Mouse (Mus musculus) intestine, embryonic 15.5 days (tissue): ENCODE measurements around the gene Gm5142. TPM values are rescaled to one million over a fixed set of nuclear protein-coding genes. Genes with fewer than 3 reads are reported as not detected.
A peak's percentile ranks its signal among the peaks of the same experiment; 100 is the strongest.

Source experiments
- ATAC-seq: fragments of 200-750 bp; cut with Nextera tagmentation; 2 replicates; pipeline ENCODE4 v1.8.0; 2017; ENCODE audit warnings: moderate TSS enrichment, moderate library complexity
- H3K27ac ChIP-seq: fragments of 300-500 bp; sonication (generic); 2 replicates; pipeline ENCODE4 v1.5.1; 2015; ENCODE audit warnings: mild to moderate bottlenecking, inconsistent platforms
- H3K27me3 ChIP-seq: fragments of 300-500 bp; sonication (generic); replicated peaks from 2 replicates; pipeline ENCODE4 v1.6.1; 2015; ENCODE audit warnings: inconsistent platforms
- H3K36me3 ChIP-seq: fragments of 300-500 bp; sonication (generic); 2 replicates; pipeline ENCODE4 v1.6.1; 2015; ENCODE audit warnings: inconsistent platforms
- H3K4me1 ChIP-seq: fragments of 300-500 bp; sonication (generic); replicated peaks from 2 replicates; pipeline ENCODE4 v1.6.1; 2015; ENCODE audit warnings: inconsistent platforms
- H3K4me2 ChIP-seq: fragments of 300-500 bp; sonication (generic); replicated peaks from 2 replicates; pipeline ENCODE4 v1.6.1; 2015; ENCODE audit warnings: mild to moderate bottlenecking, inconsistent platforms
- H3K4me3 ChIP-seq: fragments of 300-500 bp; sonication (generic); replicated peaks from 2 replicates; pipeline ENCODE4 v1.5.1; 2015; ENCODE audit warnings: inconsistent platforms
- H3K9ac ChIP-seq: fragments of 300-500 bp; sonication (generic); 2 replicates; pipeline ENCODE4 v1.6.1; 2015; ENCODE audit warnings: inconsistent platforms
- H3K9me3 ChIP-seq: fragments of 300-500 bp; sonication (generic); 2 replicates; pipeline ENCODE4 v1.6.1; 2016; ENCODE audit warnings: inconsistent platforms
- WGBS: fragments of 180-500 bp; shearing (Covaris S2); methylation state at CpG from one replicate; pipeline ENCODE4 v1.1.7; 2015; 5-methylcytosine and 5-hydroxymethylcytosine counted together
- polyA plus RNA-seq: library from polyadenylated mRNA; unstranded; fragments of >200 nt; fragmentation: Nextera tagmentation; extraction: Ambion mirVana; gene quantifications from 2 replicates; pipeline ENCODE4 v1.2.1, GENCODE M21; 2015

Gm5142 gene
- polyA plus RNA-seq = not detected in 2 replicates

DNA sequence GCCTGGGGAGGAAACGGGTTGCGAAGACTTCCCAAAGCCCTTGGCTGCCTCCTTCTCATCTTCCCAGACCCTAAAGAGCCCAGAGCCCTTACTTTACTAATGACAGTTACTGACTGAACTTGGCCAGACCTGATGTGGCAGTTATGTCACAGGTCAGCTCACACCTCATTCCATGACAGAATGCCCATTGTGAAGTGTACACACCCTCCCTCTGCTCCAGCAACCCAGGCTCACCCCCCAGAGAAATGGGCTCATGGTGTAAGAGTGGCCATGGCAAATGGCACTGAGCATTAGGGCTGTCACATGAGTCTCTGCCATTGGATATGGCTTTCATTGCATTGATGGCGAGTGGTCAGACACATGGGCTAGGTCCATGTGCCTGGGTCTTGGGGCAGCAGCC is at the start of gene Gm5142:
Gene Gm5142 (minus strand): TSS at position 101 of the 400 bp plus-strand sequence.
- H3K4me1 ChIP-seq = no peaks in the 10 kb centered on the region
- H3K4me3 ChIP-seq = no peak within 1 kb of the TSS
- no peak within 1 kb of the TSS for H3K27ac ChIP-seq
- ATAC-seq = no peak
- H3K9ac ChIP-seq = no peak within 1 kb of the TSS
- H3K27me3 ChIP-seq = no peaks in the 10 kb centered on the region
- H3K36me3 ChIP-seq = no peaks in the 10 kb centered on the region
- no peak within 1 kb of the TSS for H3K4me2 ChIP-seq
- H3K9me3 ChIP-seq = no peaks in the 10 kb centered on the region
- WGBS = 86% methylated on average over 3 of the region's 3 CpGs

DNA sequence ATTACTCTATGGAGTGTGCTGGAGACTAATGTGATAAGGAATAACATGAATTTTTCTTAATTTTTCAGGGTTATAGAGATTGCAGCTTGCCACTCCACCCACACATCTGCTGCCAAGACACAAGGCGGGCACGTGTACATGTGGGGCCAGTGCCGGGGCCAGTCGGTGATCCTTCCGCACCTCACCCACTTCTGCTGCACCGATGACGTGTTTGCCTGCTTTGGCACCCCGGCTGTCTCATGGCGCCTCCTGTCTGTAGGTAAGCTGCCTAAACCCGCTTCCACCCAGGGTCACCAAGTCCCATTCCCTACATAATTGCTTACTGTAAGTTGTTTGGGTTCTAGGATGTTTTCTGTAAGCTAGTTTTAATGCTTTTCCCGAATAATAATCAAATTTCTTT is 47.7 kb upstream of the Gm5142 start:
- Histone ChIP-seq H3K4me3 (no peak overlapping the region), H3K9ac (no peak overlapping the region), H3K4me2 (no peak overlapping the region), H3K9me3 (no peaks in the 10 kb centered on the region), H3K4me1 (no peaks in the 10 kb centered on the region), H3K36me3 (peaks cover 31% of the 10 kb centered on the region), H3K27me3 (no peaks in the 10 kb centered on the region), H3K27ac (no peak overlapping the region)
- ATAC-seq = no peak
- WGBS = 94% methylated on average over 11 of the region's 11 CpGs

- Histone ChIP-seq H3K27me3 (no peaks in the 10 kb centered on the region), H3K4me2 (no peak overlapping the region), H3K27ac (no peak overlapping the region), H3K9me3 (no peaks in the 10 kb centered on the region), H3K4me1 (no peaks in the 10 kb centered on the region), H3K9ac (no peak overlapping the region), H3K4me3 (no peak overlapping the region), H3K36me3 (peaks cover 26% of the 10 kb centered on the region)
- ATAC-seq = no peak
- 79% methylated on average over 3 of the region's 3 CpGs for whole genome bisulfite sequencing
Observed at GRCm38 (mm10) chr14:59219241-59219640, 40.7 kb upstream of the Gm5142 start.

GRCm38 (mm10) chr14:59209816-59210215 is 31.3 kb upstream of the Gm5142 start:
- ATAC-seq = no peak
- no peak overlapping the region for H3K4me2 ChIP-seq
- WGBS = 99% methylated on average over 2 of the region's 2 CpGs

DNA sequence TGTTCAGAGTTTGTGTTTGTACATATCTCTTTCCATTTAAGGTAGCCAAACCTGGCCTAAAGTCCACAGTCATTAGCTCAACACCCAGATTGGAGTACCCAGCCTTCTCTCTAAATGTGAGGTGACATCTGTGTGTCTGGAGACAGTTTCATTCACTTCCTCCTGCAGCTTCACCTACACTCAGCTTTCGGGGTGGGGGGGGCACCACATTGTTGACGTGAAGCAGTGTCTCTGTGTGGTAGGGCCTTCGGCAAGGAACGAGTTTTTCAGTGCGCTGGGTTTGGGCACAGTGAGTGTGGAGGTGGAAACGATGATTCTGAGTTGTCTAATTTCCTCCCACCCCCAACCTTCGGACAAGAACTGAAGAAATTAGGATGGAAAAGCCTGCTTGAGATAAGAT is 30.5 kb upstream of the Gm5142 start:
- H3K4me2 ChIP-seq = no peak overlapping the region
- 0 out of 2 replicates have a peak, but pooled peaks cover 3% of the 10 kb centered on the region for H3K36me3 ChIP-seq
- H3K4me3 ChIP-seq = no peak overlapping the region
- 85% methylated on average over 7 of the region's 7 CpGs for WGBS
- no peak overlapping the region for H3K9ac ChIP-seq
- no peak overlapping the region for H3K27ac ChIP-seq
- H3K4me1 ChIP-seq = 0 out of 2 replicates have a peak, but pooled peaks cover 5% of the 10 kb centered on the region
- no peaks in the 10 kb centered on the region for H3K27me3 ChIP-seq
- ATAC-seq = no peak
- no peaks in the 10 kb centered on the region for H3K9me3 ChIP-seq

More at GRCm38 (mm10) chr14:59209816-59210215, 31.3 kb upstream of the Gm5142 start:
- Histone ChIP-seq H3K27me3 (no peaks in the 10 kb centered on the region), H3K4me1 (0 out of 2 replicates have a peak, but pooled peaks cover 5% of the 10 kb centered on the region), H3K9ac (no peak overlapping the region), H3K36me3 (peaks cover 3% of the 10 kb centered on the region; the same call in 1 of the 2 replicates), H3K27ac (no peak overlapping the region), H3K4me3 (no peak overlapping the region), H3K9me3 (no peaks in the 10 kb centered on the region)

- WGBS = 58% methylated on average over 10 of the region's 10 CpGs
- ATAC-seq = no peak
- no peaks in the 10 kb centered on the region for H3K36me3 ChIP-seq
Observed at GRCm38 (mm10) chr14:59205976-59206583, 27.5 kb upstream of the Gm5142 start.

GRCm38 (mm10) chr14:59205461-59205860 is 26.9 kb upstream of the Gm5142 start:
- no peak for ATAC-seq
- Histone ChIP-seq H3K27me3 (no peaks in the 10 kb centered on the region), H3K36me3 (no peaks in the 10 kb centered on the region), H3K9ac (no peak overlapping the region), H3K4me1 (0 out of 2 replicates have a peak, but pooled peaks cover 5% of the 10 kb centered on the region), H3K4me2 (no peak overlapping the region), H3K9me3 (no peaks in the 10 kb centered on the region), H3K4me3 (no peak overlapping the region), H3K27ac (no peak overlapping the region)
- 38% methylated on average over 7 of the region's 7 CpGs for WGBS

More at GRCm38 (mm10) chr14:59205976-59206583, 27.5 kb upstream of the Gm5142 start:
- H3K4me3 ChIP-seq = no peak overlapping the region
- H3K9me3 ChIP-seq = no peaks in the 10 kb centered on the region
- no peaks in the 10 kb centered on the region for H3K27me3 ChIP-seq
- H3K4me2 ChIP-seq = no peak overlapping the region
- H3K27ac ChIP-seq = no peak overlapping the region
- H3K4me1 ChIP-seq = 0 out of 2 replicates have a peak, but pooled peaks cover 5% of the 10 kb centered on the region
- H3K9ac ChIP-seq = no peak overlapping the region

- Histone ChIP-seq H3K36me3 (no peaks in the 10 kb centered on the region), H3K27ac (peak overlapping the region; percentile 98), H3K9ac (peak overlapping the region; percentile 94), H3K4me1 (0 out of 2 replicates have a peak, but pooled peaks cover 5% of the 10 kb centered on the region), H3K4me3 (peak overlapping the region; percentile 95), H3K9me3 (no peaks in the 10 kb centered on the region), H3K4me2 (peak overlapping the region; percentile 83), H3K27me3 (no peaks in the 10 kb centered on the region)
- ATAC-seq = 0 out of 2 replicates have a peak, but pooled peaks have one; percentile 1
- under 1% methylated on average over 21 of the region's 21 CpGs for WGBS
Observed at GRCm38 (mm10) chr14:59201604-59202215, 23.2 kb upstream of the Gm5142 start.

- Histone ChIP-seq H3K9me3 (no peaks in the 10 kb centered on the region), H3K4me3 (peak within 1 kb of the TSS; percentile 95), H3K4me1 (0 out of 2 replicates have a peak, but pooled peaks cover 1% of the 10 kb centered on the region), H3K36me3 (no peaks in the 10 kb centered on the region), H3K9ac (peak within 1 kb of the TSS; percentile 94), H3K27ac (peak within 1 kb of the TSS; percentile 98), H3K4me2 (peak within 1 kb of the TSS; percentile 83), H3K27me3 (no peaks in the 10 kb centered on the region)
- peak; percentile 96 for ATAC-seq
- WGBS = under 1% methylated on average over 95 of the region's 96 CpGs
Observed at GRCm38 (mm10) chr14:59200711-59201603, 22.4 kb upstream of the Gm5142 start, which contains the start of gene Rcbtb1. Gene Rcbtb1 (plus strand): TSS chr14:59201209.

GRCm38 (mm10) chr14:59186121-59186520 is 7.6 kb upstream of the Gm5142 start:
- WGBS = 83% methylated on average over 2 of the region's 2 CpGs
- no peak overlapping the region for H3K4me3 ChIP-seq
- H3K27me3 ChIP-seq = no peaks in the 10 kb centered on the region
- no peaks in the 10 kb centered on the region for H3K9me3 ChIP-seq
- no peak overlapping the region for H3K4me2 ChIP-seq
- no peaks in the 10 kb centered on the region for H3K4me1 ChIP-seq
- H3K27ac ChIP-seq = no peak overlapping the region
- H3K36me3 ChIP-seq = no peaks in the 10 kb centered on the region
- no peak for ATAC-seq
- no peak overlapping the region for H3K9ac ChIP-seq

DNA sequence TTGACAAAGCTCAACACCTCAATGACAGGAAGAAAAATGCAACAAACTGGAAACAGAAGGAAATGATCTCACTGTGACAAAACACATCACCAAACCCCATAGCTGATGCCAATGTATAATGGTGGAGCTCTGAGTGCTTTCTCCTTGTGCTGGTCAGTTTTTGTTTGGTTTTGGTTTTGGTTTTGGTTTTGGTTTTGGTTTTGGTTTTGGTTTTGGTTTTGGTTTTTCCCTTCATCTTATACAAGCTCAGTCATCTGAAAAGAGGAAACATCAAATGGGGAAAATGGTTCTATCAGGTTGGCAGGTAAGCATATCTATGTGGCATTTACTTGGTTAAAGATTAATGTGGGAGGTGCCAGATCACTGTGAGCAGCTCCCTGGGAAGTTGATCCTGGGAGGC is 7.0 kb upstream of the Gm5142 start:
- H3K4me1 ChIP-seq = no peaks in the 10 kb centered on the region
- H3K27me3 ChIP-seq = no peaks in the 10 kb centered on the region
- H3K4me2 ChIP-seq = no peak overlapping the region
- no peak for ATAC-seq
- H3K9me3 ChIP-seq = no peaks in the 10 kb centered on the region
- no peak overlapping the region for H3K9ac ChIP-seq
- no peak overlapping the region for H3K4me3 ChIP-seq
- H3K36me3 ChIP-seq = no peaks in the 10 kb centered on the region
- H3K27ac ChIP-seq = no peak overlapping the region

DNA sequence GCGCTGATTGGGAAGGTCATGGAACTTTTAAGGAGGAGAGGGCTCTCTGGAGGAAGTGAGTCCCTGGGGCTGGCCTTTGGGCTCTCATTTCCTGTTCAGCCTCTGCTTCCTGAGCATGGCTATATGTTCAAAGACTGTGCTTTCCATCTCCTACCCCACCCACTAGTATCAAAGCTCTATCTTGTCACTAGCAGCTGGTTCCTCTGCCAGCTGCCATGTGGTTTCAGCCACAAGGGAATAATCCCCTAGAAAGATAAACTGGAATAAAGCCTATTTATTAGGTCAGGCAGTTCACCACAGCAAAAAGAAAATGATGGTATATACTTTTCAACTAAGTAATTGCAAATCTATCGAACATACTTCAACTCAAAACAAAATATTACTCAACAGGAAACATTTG is 4.2 kb upstream of the Gm5142 start:
- no peaks in the 10 kb centered on the region for H3K9me3 ChIP-seq
- no peaks in the 10 kb centered on the region for H3K4me1 ChIP-seq
- no peak overlapping the region for H3K4me3 ChIP-seq
- no peak overlapping the region for H3K9ac ChIP-seq
- ATAC-seq = no peak
- WGBS = 76% methylated on average over 2 of the region's 2 CpGs
- no peak overlapping the region for H3K4me2 ChIP-seq
- H3K27ac ChIP-seq = no peak overlapping the region
- no peaks in the 10 kb centered on the region for H3K36me3 ChIP-seq
- H3K27me3 ChIP-seq = no peaks in the 10 kb centered on the region
